Mouse (Mus musculus) liver, adult 2 months (tissue): Measurements from ENCODE around the gene Plk2.

Experiments used
- CTCF ChIP-seq: fragments of 200-500 bp; IDR thresholded peaks from 2 replicates; pipeline ENCODE4 v1.5.1; 2011; ENCODE audit warnings: low read depth, low read length, control low read depth
- POLR2A ChIP-seq: fragments of 200-500 bp; IDR thresholded peaks from 2 replicates; pipeline ENCODE4 v1.6.1; 2011; ENCODE audit warnings: low read length, control low read depth; ENCODE audit not compliant: insufficient read depth; ENCODE audit errors: extremely low read depth

DNA sequence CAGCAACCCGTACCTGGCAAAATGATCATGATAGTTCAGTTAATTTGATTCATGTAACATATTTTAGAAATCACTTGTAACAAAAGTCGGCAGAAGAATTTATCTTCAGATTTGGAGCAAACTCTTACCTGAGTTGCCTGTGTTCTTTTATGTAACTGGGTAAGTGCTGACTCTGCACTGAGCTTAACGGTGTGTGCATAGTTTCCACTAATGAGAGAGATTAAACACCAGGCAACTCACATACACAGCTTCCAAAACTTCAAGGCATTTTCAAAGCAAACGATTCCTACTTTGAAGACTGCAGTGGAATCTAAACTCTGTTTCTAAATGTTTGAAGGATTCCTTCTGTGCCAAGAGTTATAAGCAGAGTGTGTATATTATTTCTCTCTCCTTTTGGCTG lies 49.5 kb downstream of the Plk2 start:
- TF ChIP-seq CTCF (no peak), POLR2A (no peak)
